Mouse (Mus musculus): ENCODE data around the gene Nectin4. TPM values are rescaled to one million over a fixed set of nuclear protein-coding genes. Genes with fewer than 3 reads are reported as not detected.

The Nectin4 gene
- polyA plus RNA-seq, 1 experiment from 2014 or later = 1.4 TPM

GRCm38 (mm10) chr1:171387099-171387498 lies 17.2 kb downstream of the Nectin4 start:
- Histone ChIP-seq H3K27ac (replicated peaks; ENCODE audit: low read depth, low read length) (no peak overlapping the region), H3K36me3 (ENCODE audit: control insufficient read depth, insufficient read depth, low read length) (no peaks in the 10 kb centered on the region), H3K4me1 (ENCODE audit: control insufficient read depth, insufficient read depth, low read length) (no peaks in the 10 kb centered on the region), H3K4me2 (ENCODE audit: low read length) (no peak overlapping the region), H3K9me3 (ENCODE audit: control insufficient read depth, low read length) (no peaks in the 10 kb centered on the region), H3K9ac (replicated peaks; ENCODE audit: low read length) (no peak overlapping the region), H3K4me3 (replicated peaks; ENCODE audit: low read depth, low read length) (no peak overlapping the region), H3K27me3 (ENCODE audit: control insufficient read depth, insufficient read depth, low read length) (no peaks in the 10 kb centered on the region)
- 29% methylated on average over 6 of the region's 6 CpGs for WGBS
- no peak for ATAC-seq (ENCODE audit: low FRiP score, low TSS enrichment)
- DNase-seq = peak; percentile 60

- no peaks in the 10 kb centered on the region for H3K36me3 ChIP-seq (ENCODE audit: control insufficient read depth, insufficient read depth, low read length)
- ATAC-seq (ENCODE audit: low FRiP score, low TSS enrichment) (no peak), DNase-seq (no peak)
- no peaks in the 10 kb centered on the region for H3K9me3 ChIP-seq (ENCODE audit: control insufficient read depth, low read length)
- WGBS = 85% methylated on average over 15 of the region's 15 CpGs
- no peak within 1 kb of the TSS for H3K27ac ChIP-seq (replicated peaks; ENCODE audit: low read depth, low read length)
- H3K9ac ChIP-seq (replicated peaks; ENCODE audit: low read length) = no peak within 1 kb of the TSS
- H3K4me2 ChIP-seq (ENCODE audit: low read length) = no peak within 1 kb of the TSS
- H3K4me1 ChIP-seq (ENCODE audit: control insufficient read depth, insufficient read depth, low read length) = no peaks in the 10 kb centered on the region
- no peak within 1 kb of the TSS for H3K4me3 ChIP-seq (replicated peaks; ENCODE audit: low read depth, low read length)
- no peaks in the 10 kb centered on the region for H3K27me3 ChIP-seq (ENCODE audit: control insufficient read depth, insufficient read depth, low read length)
These were observed 18.6 kb downstream of the Nectin4 start, which contains the start of gene Arhgap30 for GRCm38 (mm10) chr1:171388376-171389102. Gene Arhgap30, plus strand, starts transcription at chr1:171388954.

GRCm38 (mm10) chr1:171390101-171390500 lies 20.2 kb downstream of the Nectin4 start:
- ATAC-seq (ENCODE audit: low FRiP score, low TSS enrichment) = no peak
- Histone ChIP-seq H3K9ac (replicated peaks; ENCODE audit: low read length) (no peak overlapping the region), H3K4me1 (ENCODE audit: control insufficient read depth, insufficient read depth, low read length) (no peaks in the 10 kb centered on the region), H3K27ac (replicated peaks; ENCODE audit: low read depth, low read length) (no peak overlapping the region), H3K27me3 (ENCODE audit: control insufficient read depth, insufficient read depth, low read length) (no peaks in the 10 kb centered on the region), H3K4me3 (replicated peaks; ENCODE audit: low read depth, low read length) (no peak overlapping the region), H3K4me2 (ENCODE audit: low read length) (no peak overlapping the region), H3K36me3 (ENCODE audit: control insufficient read depth, insufficient read depth, low read length) (no peaks in the 10 kb centered on the region), H3K9me3 (ENCODE audit: control insufficient read depth, low read length) (no peaks in the 10 kb centered on the region)
- 89% methylated on average over 4 of the region's 4 CpGs for WGBS
- no peak for DNase-seq

- Histone ChIP-seq H3K4me2 (ENCODE audit: low read length) (no peak overlapping the region), H3K4me3 (replicated peaks; ENCODE audit: low read depth, low read length) (no peak overlapping the region), H3K4me1 (ENCODE audit: control insufficient read depth, insufficient read depth, low read length) (no peaks in the 10 kb centered on the region), H3K9me3 (ENCODE audit: control insufficient read depth, low read length) (no peaks in the 10 kb centered on the region), H3K36me3 (ENCODE audit: control insufficient read depth, insufficient read depth, low read length) (no peaks in the 10 kb centered on the region), H3K27ac (replicated peaks; ENCODE audit: low read depth, low read length) (no peak overlapping the region), H3K9ac (replicated peaks; ENCODE audit: low read length) (no peak overlapping the region), H3K27me3 (ENCODE audit: control insufficient read depth, insufficient read depth, low read length) (no peaks in the 10 kb centered on the region)
- 77% methylated on average over 4 of the region's 4 CpGs for WGBS
- DNase-seq (no peak), ATAC-seq (ENCODE audit: low FRiP score, low TSS enrichment) (no peak)
These were observed 31.9 kb downstream of the Nectin4 start for GRCm38 (mm10) chr1:171401821-171402220.

GRCm38 (mm10) chr1:171402991-171403390 lies 33.1 kb downstream of the Nectin4 start:
- H3K27me3 ChIP-seq (ENCODE audit: control insufficient read depth, insufficient read depth, low read length) = no peaks in the 10 kb centered on the region
- no peak overlapping the region for H3K27ac ChIP-seq (replicated peaks; ENCODE audit: low read depth, low read length)
- H3K4me1 ChIP-seq (ENCODE audit: control insufficient read depth, insufficient read depth, low read length) = no peaks in the 10 kb centered on the region
- H3K4me3 ChIP-seq (replicated peaks; ENCODE audit: low read depth, low read length) = no peak overlapping the region
- DNase-seq (no peak), ATAC-seq (ENCODE audit: low FRiP score, low TSS enrichment) (no peak)
- H3K4me2 ChIP-seq (ENCODE audit: low read length) = no peak overlapping the region
- H3K9me3 ChIP-seq (ENCODE audit: control insufficient read depth, low read length) = no peaks in the 10 kb centered on the region
- no peak overlapping the region for H3K9ac ChIP-seq (replicated peaks; ENCODE audit: low read length)
- no peaks in the 10 kb centered on the region for H3K36me3 ChIP-seq (ENCODE audit: control insufficient read depth, insufficient read depth, low read length)
- WGBS = 85% methylated on average over 9 of the region's 9 CpGs

GRCm38 (mm10) chr1:171407263-171407662 lies 37.4 kb downstream of the Nectin4 start:
- ATAC-seq (ENCODE audit: low FRiP score, low TSS enrichment) (no peak), DNase-seq (no peak)
- 74% methylated on average over 5 of the region's 5 CpGs for WGBS

GRCm38 (mm10) chr1:171410231-171410630 lies 40.3 kb downstream of the Nectin4 start:
- Histone ChIP-seq H3K27ac (replicated peaks; ENCODE audit: low read depth, low read length) (no peak overlapping the region), H3K4me1 (ENCODE audit: control insufficient read depth, insufficient read depth, low read length) (peaks cover 16% of the 10 kb centered on the region), H3K9me3 (ENCODE audit: control insufficient read depth, low read length) (no peaks in the 10 kb centered on the region), H3K36me3 (ENCODE audit: control insufficient read depth, insufficient read depth, low read length) (peaks cover 8% of the 10 kb centered on the region), H3K4me3 (replicated peaks; ENCODE audit: low read depth, low read length) (no peak overlapping the region), H3K27me3 (ENCODE audit: control insufficient read depth, insufficient read depth, low read length) (no peaks in the 10 kb centered on the region), H3K4me2 (ENCODE audit: low read length) (no peak overlapping the region), H3K9ac (replicated peaks; ENCODE audit: low read length) (no peak overlapping the region)
- DNase-seq = peak; percentile 1
- WGBS = 93% methylated on average over 1 of the region's 1 CpGs
- ATAC-seq (ENCODE audit: low FRiP score, low TSS enrichment) = no peak

More at GRCm38 (mm10) chr1:171407263-171407662, 37.4 kb downstream of the Nectin4 start:
- Histone ChIP-seq H3K9ac (replicated peaks; ENCODE audit: low read length) (no peak overlapping the region), H3K27ac (replicated peaks; ENCODE audit: low read depth, low read length) (no peak overlapping the region), H3K36me3 (ENCODE audit: control insufficient read depth, insufficient read depth, low read length) (no peaks in the 10 kb centered on the region), H3K4me2 (ENCODE audit: low read length) (no peak overlapping the region), H3K4me3 (replicated peaks; ENCODE audit: low read depth, low read length) (no peak overlapping the region), H3K9me3 (ENCODE audit: control insufficient read depth, low read length) (no peaks in the 10 kb centered on the region), H3K4me1 (ENCODE audit: control insufficient read depth, insufficient read depth, low read length) (no peaks in the 10 kb centered on the region), H3K27me3 (ENCODE audit: control insufficient read depth, insufficient read depth, low read length) (no peaks in the 10 kb centered on the region)

GRCm38 (mm10) chr1:171410947-171411484 lies 41.1 kb downstream of the Nectin4 start, which contains the start of gene Usf1:
Gene Usf1, plus strand, starts transcription at chr1:171411313.
- under 1% methylated on average over 36 of the region's 36 CpGs for WGBS
- DNase-seq (peak; percentile 98), ATAC-seq (ENCODE audit: low FRiP score, low TSS enrichment) (peak; percentile 97)
- Histone ChIP-seq H3K4me1 (ENCODE audit: control insufficient read depth, insufficient read depth, low read length) (peaks cover 16% of the 10 kb centered on the region), H3K9ac (replicated peaks; ENCODE audit: low read length) (peak within 1 kb of the TSS; percentile 98), H3K4me3 (replicated peaks; ENCODE audit: low read depth, low read length) (peak within 1 kb of the TSS; percentile 99), H3K9me3 (ENCODE audit: control insufficient read depth, low read length) (no peaks in the 10 kb centered on the region), H3K27ac (replicated peaks; ENCODE audit: low read depth, low read length) (peak within 1 kb of the TSS; percentile 95), H3K27me3 (ENCODE audit: control insufficient read depth, insufficient read depth, low read length) (no peaks in the 10 kb centered on the region), H3K36me3 (ENCODE audit: control insufficient read depth, insufficient read depth, low read length) (peaks cover 15% of the 10 kb centered on the region), H3K4me2 (ENCODE audit: low read length) (peak within 1 kb of the TSS; percentile 52)

GRCm38 (mm10) chr1:171411492-171411941 lies 41.6 kb downstream of the Nectin4 start:
- WGBS = under 1% methylated on average over 38 of the region's 39 CpGs
- Histone ChIP-seq H3K9ac (replicated peaks; ENCODE audit: low read length) (peak overlapping the region; percentile 98), H3K36me3 (ENCODE audit: control insufficient read depth, insufficient read depth, low read length) (peaks cover 20% of the 10 kb centered on the region), H3K27ac (replicated peaks; ENCODE audit: low read depth, low read length) (peak overlapping the region; percentile 95), H3K4me3 (replicated peaks; ENCODE audit: low read depth, low read length) (peak overlapping the region; percentile 99), H3K4me1 (ENCODE audit: control insufficient read depth, insufficient read depth, low read length) (peaks cover 16% of the 10 kb centered on the region), H3K27me3 (ENCODE audit: control insufficient read depth, insufficient read depth, low read length) (no peaks in the 10 kb centered on the region), H3K4me2 (ENCODE audit: low read length) (peak overlapping the region; percentile 52), H3K9me3 (ENCODE audit: control insufficient read depth, low read length) (no peaks in the 10 kb centered on the region)
- DNase-seq = no peak
- peak; percentile 78 for ATAC-seq (ENCODE audit: low FRiP score, low TSS enrichment)

Data from midbrain, embryonic 14.5 days (tissue).